Mouse (Mus musculus) kidney, postnatal 25 days (tissue): ENCODE data around the gene Uxs1.

Experiments used
- DNase-seq, 2 experiments: peaks; one replicate each; pipeline ENCODE4 v3.0.0; 2021; ENCODE audit warnings: mixed read lengths in 2 of 2

The Uxs1 gene

DNA sequence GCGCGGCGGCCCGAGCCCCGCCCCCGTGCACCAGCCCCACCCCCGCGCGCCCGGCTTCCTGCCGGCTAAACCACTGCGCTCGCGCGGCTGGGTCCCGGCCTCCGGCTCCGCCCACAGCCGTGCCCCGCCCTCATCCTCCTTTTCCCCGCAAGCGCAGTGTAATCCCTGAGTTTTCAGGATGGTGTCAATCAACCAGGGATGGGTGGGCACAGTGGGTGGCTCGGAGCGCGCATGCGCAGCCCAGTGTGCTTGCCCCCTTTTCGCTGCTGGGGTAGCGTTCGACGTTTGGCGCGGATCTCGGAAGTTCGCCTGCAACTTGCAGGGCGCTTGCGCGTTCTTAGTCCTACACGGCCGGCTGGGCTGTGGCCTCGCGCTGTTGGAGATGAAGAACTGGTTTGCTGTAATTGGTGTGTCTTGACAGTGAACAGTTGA lies at the start of gene Uxs1:
Uxs1 (minus strand) TSS at position 38 of the 432 bp plus-strand sequence.
- peak; percentile 97 to 98 for DNase-seq

DNA sequence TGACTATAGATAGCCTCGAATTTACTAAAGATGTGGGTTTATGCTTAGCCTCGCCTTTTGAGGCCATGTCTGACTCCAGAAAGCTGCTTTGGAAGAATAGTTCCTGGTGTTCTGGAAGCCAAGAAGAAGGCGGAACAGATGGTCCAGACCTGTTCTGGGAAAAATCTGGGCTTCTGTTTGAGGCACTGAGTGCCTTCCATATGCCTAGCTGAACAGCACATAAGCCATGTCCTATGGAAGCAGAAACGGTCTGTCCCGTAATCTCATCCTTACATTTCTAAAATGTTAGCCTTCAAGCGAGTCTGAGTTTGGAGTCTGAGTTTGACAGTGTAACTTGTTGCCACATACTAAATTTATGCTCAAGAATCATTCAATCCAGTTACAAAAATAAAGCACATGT lies 49.6 kb upstream of the Uxs1 start:
- no peak for DNase-seq

DNA sequence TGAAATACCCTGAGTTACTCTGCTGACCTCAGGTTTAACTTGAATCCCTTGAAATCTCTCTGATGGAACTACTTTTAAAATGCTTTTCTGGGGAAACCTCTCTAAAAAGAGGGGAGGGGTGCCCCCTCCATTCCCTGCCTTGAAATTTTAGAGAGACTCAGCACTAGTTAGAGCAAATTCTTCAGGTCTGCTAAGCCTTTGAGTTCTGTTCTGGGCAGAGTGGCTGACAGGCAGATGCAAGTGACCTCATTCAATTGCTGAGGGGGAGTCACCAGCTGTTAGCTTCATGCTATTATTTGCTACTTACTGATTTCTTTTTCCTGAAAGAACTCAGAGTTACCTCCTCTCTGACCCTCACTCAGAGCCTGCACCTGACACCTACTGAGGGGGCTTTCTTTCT lies 43.5 kb upstream of the Uxs1 start:
- DNase-seq, result no peak

DNA sequence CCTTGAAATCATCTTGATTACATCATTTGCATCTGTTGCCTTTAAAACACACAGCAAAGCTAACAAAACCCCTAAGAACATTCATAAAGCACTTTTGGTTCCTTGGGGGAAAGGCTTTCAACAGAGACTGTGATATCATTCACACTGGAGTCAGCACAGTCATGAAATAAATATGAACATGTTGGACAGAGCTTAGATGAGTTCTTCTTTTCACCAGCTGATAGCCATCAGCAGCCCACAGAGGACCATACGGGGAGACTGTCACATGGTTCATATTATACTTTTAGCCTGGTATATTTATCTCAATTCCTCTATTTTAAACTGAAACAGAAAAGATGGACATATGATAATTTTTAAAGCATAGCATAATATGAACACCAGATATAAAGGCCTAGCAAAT lies 40.9 kb upstream of the Uxs1 start:
- no peak for DNase-seq

DNA sequence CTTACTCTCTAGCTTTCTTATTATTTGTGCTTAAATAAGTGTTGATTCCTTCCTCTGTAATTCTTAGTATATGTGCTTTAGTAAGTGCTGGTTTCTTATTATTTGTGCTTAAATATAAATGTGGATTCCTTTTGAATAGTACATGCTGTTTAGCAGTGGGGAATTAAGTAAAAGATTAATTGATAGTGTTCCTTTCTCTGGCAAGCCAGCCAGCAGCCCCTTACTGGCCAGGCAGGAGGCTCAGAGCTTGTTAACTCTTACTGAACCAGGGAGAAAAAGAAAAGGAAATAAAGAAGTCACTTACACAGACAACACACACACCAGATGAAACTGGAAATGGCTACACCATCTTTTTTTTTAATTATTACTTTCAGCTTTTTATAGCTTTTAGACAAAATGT lies 37.2 kb upstream of the Uxs1 start:
- peak; percentile 7 to 46 for DNase-seq

DNA sequence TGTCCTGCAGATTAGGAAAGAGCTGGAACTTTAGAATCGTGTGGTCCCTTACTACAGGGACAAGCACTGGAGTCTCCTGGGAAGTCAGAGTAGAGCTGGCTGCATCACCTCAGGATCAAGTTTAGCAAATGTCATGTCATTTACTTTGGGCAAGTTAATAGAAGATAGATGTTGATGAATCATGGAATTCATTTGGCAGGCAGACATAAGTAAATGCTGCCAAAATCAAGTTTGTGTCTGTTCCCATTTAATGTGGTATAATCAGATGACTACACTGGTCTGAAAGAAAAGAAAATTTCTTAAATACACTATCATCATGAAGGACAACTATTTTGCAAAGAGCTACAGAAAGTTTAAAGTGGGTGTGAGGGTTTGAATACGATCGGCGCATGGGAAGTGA lies 35.0 kb upstream of the Uxs1 start:
- DNase-seq, result peak; percentile 12 to 42

DNA sequence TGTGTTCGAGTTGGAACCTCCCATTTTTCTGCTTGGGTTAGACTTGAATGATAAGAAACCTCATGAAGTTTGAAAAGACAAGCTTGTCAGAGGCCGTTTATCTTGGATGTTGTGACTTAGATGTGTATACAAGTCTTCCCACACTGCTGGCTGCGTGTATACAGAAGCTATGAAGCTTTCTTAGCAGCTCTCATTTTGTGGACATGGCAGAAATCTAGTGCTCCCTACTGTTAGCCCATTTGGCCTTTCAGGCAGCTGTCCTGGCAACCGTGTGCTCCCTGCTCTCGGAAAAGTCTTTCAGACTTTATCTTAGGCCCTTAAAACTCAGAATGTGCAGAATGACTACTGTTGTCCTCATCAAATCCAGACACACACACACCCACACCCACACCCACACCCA lies 31.4 kb upstream of the Uxs1 start:
- DNase-seq, result no peak

DNA sequence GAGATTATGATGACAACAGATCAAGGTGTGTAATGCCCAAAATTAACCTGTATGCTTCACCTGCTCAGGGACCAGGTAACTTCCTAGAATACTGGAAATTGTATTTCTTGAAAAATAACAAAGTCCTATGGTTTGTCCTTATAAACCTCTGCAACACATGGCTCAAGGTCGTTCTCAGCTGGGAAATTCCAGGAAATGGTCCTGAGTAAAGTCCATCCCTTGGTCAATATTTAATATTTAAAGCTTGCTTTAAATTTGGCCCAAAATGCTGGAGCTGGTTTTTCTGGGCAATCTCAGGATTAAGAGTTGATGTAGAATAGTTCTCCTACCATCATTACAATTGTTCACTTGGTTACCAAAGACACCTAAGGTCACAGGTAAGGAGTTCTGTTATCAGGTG lies 30.1 kb upstream of the Uxs1 start:
- DNase-seq, result peak; percentile 9 to 39

DNA sequence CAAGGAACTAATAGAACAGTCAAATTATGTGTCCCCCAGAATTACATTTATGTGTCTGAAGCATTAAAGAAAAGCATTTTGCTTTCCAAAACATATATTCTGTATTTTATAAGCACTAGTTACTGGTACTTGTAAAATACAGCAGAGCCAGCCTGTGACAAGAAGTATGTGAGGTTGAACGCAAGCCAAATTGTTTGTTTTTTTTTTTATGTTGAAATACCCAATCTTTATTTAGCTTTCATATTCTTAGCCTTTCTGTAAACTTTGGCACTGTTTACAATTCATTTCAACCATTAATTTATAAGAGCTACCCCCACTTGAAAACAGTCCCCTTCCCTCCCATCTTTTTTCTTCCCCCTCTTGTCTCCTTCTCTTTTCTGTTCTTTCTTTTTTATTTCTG lies 28.0 kb upstream of the Uxs1 start:
- no peak for DNase-seq

DNA sequence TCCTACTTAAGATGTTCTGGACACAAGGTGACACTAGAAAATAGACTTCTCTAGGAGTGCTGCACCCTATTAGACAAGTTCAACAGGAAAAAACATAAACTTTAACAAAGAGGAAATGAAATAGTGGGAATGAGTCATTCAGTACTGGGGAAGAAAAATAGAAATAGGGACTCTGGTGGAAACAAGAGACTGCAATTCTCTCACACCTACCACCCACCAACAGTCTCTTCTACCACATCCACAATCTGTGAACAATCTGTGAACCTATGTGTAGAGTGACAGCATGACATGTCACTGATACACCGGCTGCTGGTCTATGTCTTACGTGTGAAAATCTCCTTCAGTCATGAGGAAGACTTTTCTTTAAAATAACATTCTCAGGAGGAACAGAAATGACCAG lies 15.8 kb upstream of the Uxs1 start:
- no peak for DNase-seq

DNA sequence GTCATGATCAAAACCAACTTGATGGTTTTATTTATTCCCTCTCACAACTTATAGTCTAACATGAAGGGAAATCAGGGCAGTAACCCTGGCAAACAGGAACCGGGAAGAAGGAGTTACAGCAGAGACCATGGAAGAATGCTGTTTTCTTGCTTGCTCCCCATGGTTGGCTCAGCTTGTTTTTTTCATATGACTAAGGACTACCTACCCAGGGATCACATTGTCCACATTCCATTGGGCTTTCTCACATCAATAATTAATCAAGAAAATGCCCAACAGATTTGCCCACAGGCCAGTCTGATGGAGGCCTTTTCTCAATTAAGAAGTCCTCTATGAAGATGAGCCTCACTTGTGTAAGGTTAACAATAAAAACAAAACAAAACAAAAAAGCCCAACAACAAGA lies 9.6 kb upstream of the Uxs1 start:
- peak in 1 of 2 experiments; percentile 15 for DNase-seq

DNA sequence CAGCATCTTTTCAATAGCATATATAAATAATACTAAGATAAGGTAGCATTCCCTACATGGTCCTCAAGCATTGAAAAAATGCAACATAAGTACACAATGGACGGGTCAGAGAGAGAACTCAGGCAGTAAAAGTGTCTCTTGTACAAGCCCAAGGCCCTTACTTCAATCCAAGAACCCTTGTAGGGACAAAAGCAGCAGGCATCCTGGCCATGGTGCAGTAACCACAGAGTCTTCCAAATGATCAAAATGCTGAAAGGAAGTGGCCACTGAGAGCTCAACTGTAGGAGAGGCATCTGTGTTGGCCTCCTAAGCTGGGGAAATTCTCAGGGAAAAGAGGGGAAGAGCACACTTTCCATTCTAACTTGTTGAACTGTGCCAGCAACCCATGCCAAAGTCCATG lies 2.5 kb upstream of the Uxs1 start:
- no peak for DNase-seq

DNA sequence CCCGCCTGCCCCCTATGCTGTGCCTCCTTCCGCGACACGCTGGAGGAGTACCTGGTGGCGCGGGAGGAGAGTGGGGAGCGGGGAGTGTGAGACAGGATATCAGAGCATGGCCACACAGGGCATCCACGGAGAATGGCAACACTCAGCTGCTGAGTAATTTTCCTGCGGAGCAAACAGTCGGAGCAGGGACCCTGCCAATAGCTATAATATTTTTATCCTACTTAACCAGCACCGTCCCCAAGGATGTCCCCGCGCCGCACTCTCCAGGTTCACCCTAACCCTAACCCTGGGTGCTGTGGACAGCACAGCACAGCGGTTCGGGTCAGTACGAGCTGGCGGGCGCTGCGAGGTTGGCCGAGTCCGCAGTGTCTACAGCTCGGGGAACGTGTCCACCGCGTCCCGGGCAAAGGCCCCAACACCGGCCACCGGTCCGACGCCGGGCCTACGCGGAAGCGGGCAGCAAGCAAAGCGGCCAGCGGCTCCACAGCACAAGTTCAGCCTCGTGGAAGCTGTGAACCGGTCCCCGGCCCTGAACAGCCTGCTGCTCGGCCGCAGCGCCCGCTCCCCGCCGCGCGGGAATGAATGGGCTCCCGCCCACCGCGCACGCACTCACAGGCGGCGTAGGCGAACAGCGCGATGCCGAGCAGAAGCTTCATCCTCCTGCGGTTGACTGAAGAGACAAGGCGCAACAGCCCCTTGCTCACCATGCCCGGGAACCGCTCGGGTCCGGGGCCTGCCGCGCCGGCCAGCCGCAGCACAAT lies 418 bp downstream of the Uxs1 start:
- DNase-seq, result peak; percentile 37 to 54

DNA sequence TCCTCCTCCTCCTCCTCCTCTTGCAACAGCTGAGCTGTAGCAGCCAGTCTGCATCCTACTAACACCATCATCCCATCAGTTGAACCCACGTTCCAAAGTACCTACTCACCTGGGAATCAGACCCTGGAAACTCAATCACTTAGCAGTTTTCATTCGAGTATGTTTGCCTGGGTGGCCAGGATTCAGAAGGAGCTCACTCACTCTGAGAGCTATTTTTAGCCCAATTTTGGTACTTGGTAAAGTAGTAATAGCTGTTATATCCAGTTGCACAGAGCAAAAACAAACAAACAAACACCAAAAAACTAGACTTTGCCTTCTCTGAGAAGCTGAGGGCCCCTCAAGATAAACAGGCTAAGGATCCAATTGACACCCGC lies 985 bp downstream of the Uxs1 start:
- no peak for DNase-seq

DNA sequence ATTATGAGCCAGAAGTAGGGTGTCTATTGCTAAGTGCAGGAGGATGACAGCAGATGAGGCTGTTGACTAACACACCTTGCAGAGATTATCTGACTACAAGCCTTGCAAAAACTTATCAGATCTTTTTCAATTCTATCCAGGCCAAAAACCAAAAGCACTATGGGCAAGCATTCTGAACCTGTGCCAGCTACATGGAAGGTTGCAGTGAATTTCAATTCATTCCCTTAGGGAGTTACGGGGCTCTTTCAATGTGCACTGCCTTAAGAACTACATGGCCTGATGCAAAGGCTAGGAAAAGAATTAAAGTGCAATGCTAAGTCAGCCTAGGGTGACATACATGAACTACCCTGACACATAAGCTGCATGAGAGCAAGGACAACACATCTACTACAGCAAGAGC lies 4.2 kb downstream of the Uxs1 start:
- peak in 1 of 2 experiments; percentile 10 for DNase-seq

DNA sequence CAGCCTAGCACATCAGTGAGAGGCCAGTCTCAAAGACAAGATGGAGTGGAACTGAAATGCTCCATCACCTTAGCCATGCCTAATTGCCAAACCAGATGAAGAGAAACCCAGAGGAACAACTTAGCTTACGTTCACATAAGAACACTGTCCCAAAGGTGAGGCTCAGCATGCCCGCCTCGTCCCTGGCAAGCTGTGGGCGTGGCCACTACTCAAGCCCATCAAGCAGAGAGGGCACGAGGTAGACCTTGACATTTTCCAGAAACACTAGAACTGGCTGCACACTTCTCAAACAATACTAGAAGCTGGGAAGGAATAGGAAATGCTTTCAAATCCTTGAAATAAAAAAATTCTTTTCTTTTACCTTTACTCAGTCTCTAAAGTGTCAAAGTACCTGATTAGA lies 5.0 kb downstream of the Uxs1 start:
- DNase-seq, result peak; percentile 6 to 40

DNA sequence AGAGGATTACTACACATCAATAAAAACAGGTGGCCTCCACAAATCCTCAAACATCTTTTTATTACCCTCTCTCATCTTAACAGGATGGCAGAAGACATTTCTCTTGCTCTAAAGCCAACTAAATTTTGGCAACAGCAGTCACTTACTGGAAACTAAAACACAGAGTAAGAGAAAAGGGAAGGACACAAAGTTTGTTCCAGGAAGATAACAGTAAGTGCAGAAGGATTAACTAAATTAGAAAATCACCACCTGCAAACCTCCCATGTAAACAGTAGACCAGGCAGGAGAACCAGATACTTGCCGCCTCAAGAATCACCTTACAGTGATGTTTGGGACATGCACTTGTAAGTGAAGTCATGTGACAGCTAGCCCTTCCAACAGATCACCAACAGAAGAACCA lies 5.8 kb downstream of the Uxs1 start:
- DNase-seq, result no peak

DNA sequence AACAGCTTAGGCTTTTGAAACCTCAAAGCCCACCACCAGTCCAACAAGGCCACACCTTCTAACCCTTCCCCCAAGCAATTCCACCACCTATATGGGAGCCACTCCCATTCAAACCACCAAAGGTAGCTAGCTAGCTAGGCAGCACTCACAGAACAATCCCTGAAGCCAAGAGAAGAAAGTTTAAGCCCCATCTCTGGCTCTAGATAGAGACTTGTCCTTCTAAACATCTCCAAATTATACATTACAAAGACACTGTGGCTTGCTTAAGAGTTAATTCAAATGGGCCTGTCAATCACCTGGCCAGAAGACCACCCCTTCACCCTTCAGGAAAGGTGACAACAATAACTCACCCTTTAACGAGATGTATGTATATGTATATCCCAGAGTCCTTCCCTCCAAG lies 7.0 kb downstream of the Uxs1 start:
- no peak for DNase-seq

DNA sequence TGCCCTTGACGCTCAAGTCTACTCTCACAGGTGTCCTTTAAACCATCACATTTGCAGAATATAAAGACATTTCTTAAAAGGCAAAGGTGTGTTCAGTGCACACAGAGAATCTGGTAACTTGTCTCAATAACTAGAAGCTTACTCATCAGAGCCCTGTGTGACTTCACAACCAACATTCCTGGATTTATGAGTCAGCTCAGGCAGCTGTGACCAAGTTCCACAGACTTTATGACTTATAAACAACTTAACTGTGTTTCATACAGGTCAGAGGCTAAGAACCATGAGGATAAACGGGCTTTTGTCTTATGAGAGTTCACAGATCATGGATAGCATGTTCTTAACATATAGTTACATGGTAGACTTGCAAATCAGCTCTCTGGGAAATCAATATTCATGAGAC lies 8.5 kb downstream of the Uxs1 start:
- DNase-seq, result no peak

DNA sequence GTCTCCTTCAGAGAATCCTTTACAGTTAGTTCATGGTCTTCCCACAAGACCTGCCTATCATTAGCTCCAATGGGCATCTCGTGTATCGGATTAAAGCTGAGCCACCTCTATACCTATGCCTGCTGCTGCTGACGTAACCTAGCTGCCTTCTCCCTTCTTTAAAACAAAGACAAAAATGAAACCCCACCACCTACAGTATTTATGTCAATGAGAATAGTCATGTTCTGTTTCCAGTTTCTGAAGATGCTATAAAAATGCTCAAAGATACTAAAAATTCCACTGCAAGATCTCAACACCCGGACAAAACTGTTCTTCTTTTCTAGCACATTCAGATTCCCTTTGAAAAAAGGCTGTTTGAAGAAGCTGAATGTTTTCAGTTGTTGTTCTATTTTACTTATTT lies 9.2 kb downstream of the Uxs1 start:
- no peak for DNase-seq

DNA sequence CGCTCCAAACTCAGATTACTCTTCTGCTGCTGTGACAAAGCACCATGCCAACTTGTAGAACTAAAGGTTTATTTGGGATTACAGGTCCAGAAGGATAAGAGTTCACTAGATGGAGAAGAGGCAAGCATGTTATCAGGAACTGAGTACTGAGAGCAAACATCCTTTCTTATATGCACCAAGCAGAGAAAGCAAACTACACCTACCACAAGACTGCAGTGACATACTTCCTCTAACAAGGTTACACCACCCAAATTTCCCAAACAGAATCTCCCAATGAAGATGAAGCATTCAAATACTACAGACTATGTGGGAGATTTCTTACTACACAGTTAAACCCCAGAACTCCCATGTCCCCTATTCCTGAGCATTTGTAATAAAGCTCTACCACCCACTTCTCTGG lies 15.8 kb downstream of the Uxs1 start:
- no peak for DNase-seq

DNA sequence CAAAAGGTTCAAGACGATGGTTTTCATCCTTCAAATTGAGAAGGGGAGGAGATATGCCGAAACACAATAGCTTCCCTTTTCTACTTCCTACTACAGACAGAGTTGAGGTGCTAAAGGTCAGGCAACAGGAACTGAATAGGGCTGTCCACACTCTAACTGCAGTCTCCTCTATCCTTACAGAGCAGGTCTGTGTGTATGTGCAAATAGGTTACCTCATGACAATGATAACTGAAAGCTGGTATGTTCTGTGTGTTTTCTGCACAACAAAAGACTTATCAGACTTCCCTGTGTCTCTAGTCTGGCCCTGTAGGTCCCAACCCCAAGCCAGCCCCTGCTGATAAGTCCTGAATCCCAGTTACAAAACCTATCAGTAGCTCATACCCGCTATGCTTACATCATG lies 16.5 kb downstream of the Uxs1 start:
- no peak for DNase-seq

DNA sequence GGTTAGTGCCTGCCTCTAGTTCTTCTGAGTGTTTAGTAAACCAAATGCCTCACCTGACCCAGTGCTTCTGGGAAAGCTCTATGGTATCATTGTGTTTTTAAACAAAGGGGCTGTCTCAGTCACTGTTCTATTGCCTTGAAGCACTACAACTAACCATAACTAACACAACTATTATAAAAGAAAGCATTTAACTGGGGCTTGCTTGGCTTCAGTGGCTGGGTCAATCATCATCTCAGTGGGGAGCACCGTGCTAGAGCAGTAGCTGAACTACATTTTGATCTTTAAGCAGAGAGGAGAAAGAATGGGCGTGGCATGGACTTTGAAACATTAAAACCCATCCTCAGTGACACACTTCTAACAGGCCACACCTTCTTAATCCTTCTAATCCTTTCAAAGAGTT lies 18.2 kb downstream of the Uxs1 start:
- no peak for DNase-seq

DNA sequence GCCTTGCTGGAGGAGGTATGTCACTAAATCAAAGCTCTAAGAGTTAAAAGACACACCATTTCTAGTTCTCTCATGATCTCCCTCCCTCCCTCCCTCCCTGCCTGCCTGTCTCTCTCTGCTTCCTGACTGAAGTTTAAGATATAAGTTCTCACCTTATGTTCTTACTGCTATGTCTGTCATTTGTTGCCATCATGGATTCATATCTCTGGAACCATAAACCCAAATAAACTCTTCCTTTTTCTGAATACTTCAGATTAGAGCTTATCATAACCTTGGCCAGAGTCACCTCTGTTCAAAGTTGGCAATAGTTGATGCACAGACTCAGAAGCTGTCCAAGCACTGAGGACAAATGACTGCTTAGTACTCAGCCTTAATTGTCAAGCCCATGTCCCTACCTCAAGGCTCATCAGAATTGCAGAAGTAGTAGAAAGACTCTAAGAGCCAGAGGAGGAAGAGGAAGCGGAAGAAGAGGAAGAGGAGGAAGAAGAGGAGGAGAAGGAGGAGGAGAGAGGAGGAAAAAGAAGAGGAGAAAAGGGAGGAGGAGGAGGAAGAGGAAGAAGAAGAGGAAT lies 23.6 kb downstream of the Uxs1 start:
- no peak for DNase-seq

DNA sequence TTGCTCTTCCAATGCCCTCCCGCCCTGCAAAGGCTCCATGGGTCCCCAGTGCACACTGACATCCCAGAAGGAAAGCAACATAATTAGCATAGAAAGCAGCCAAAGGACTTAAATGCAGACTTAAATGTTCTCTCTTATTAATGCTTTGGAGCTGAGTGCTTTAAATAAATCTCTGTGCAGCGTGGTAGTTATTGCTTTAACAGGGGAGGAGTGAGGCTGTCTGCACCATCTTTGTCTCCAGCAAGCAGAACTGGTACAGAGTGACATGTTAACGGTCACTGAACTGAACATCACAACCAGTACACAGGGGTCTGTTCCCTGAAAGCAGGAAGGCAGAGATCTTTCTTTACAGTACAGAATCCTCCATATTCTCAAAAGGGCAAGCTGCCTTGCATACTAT lies 29.6 kb downstream of the Uxs1 start:
- no peak for DNase-seq
